Mouse (Mus musculus): ENCODE measurements around the gene Olfr1391.

GRCm38 (mm10) chr11:49326726-49327125, 4.2 kb downstream of the Olfr1391 start:
- TF ChIP-seq CTCF (conservative IDR thresholded peaks at IDR 0.05; ENCODE audit: insufficient read depth, insufficient read length, low read depth, low read length) (no peak), POLR2A (IDR thresholded peaks at IDR 0.05; ENCODE audit: low read depth, low read length) (no peak)
